Mouse (Mus musculus): Measurements from ENCODE around the gene Creb5. TPM values are rescaled to one million over a fixed set of nuclear protein-coding genes. Genes with fewer than 3 reads are reported as not detected.
A peak's percentile ranks its signal among the peaks of the same experiment; 100 is the strongest.

The Creb5 gene
- polyA plus RNA-seq (2014; fragmentation: Nextera tagmentation; extraction: Ambion mirVana) = 11.7 and 13.6 TPM in 2 replicates

- H3K27me3 ChIP-seq (ENCODE audit: control insufficient read depth, insufficient read depth, low read length) = peaks cover 9% of the 10 kb centered on the region
- peak within 1 kb of the TSS; percentile 92 for H3K4me2 ChIP-seq (ENCODE audit: low read depth, low read length)
- no peaks in the 10 kb centered on the region for H3K4me1 ChIP-seq (ENCODE audit: control insufficient read depth, insufficient read depth, low read length)
- H3K27ac ChIP-seq (replicated peaks; ENCODE audit: low read depth, low read length) = no peak within 1 kb of the TSS
- H3K36me3 ChIP-seq (replicated peaks; ENCODE audit: control insufficient read depth, insufficient read depth, low read depth, low read length) = no peaks in the 10 kb centered on the region
- peak within 1 kb of the TSS; percentile 67 for H3K4me3 ChIP-seq (ENCODE audit: low read depth, low read length)
- DNase-seq (ENCODE audit: low spot score) (peak; percentile 94), ATAC-seq (replicated peaks; ENCODE audit: insufficient number of reproducible peaks, low FRiP score, low TSS enrichment, low read depth) (peak; percentile 68)
- peak within 1 kb of the TSS; percentile 71 for H3K9ac ChIP-seq (replicated peaks; ENCODE audit: low read length)
- 0% methylated on average over 45 of the region's 45 CpGs for WGBS
- no peaks in the 10 kb centered on the region for H3K9me3 ChIP-seq (replicated peaks; ENCODE audit: control insufficient read depth, low read length)
Measured at GRCm38 (mm10) chr6:53287038-53287561, at the start of gene Creb5. Gene Creb5 (plus strand): TSS chr6:53287270.

DNA sequence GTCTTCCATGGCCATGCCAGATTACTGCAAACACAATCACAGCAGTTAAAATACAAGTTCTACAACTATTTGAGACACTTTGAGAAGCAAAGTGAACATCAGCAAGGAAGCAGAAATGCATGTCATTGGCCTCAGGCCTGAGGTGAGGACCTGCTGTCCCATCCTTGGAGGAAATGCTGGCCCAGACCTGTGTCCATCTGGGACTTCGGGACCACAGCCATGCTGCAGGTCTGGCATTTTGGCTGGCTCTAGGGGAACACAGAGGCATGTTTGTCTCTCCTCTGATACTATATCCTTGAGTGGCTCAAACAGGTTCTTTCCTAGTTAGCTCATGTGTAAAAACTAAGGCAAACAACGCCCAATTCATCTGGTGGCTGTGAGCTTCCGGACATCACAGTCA lies 27.2 kb upstream of the Creb5 start:
- ATAC-seq (replicated peaks; ENCODE audit: insufficient number of reproducible peaks, low FRiP score, low TSS enrichment, low read depth) (no peak), DNase-seq (ENCODE audit: low spot score) (no peak)
- no peaks in the 10 kb centered on the region for H3K9me3 ChIP-seq (replicated peaks; ENCODE audit: control insufficient read depth, low read length)
- no peaks in the 10 kb centered on the region for H3K4me1 ChIP-seq (ENCODE audit: control insufficient read depth, insufficient read depth, low read length)
- no peak overlapping the region for H3K27ac ChIP-seq (replicated peaks; ENCODE audit: low read depth, low read length)
- no peaks in the 10 kb centered on the region for H3K36me3 ChIP-seq (replicated peaks; ENCODE audit: control insufficient read depth, insufficient read depth, low read depth, low read length)
- WGBS = 91% methylated on average over 3 of the region's 3 CpGs
- H3K9ac ChIP-seq (replicated peaks; ENCODE audit: low read length) = no peak overlapping the region
- no peak overlapping the region for H3K4me2 ChIP-seq (ENCODE audit: low read depth, low read length)
- no peak overlapping the region for H3K4me3 ChIP-seq (ENCODE audit: low read depth, low read length)
- no peaks in the 10 kb centered on the region for H3K27me3 ChIP-seq (ENCODE audit: control insufficient read depth, insufficient read depth, low read length)

DNA sequence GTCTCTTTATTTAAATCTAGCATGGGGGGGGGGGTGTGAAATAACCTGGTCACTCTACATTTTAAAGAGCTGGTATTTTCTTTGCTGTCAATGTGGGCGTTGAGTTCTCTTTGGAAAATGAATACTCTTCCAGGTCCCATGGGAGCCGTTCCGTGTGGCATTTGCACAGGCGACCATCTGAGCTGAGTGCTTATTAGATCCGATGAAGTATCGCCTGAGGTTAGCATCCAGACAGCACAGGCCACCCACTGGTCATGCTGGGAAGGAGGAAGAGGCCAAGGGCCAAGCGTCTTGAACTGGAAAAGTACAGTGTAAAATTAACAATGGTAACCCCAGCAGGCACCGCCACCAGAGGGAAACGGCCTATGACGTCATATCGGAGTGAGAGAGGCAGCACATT lies 24.7 kb upstream of the Creb5 start:
- Histone ChIP-seq H3K4me1 (ENCODE audit: control insufficient read depth, insufficient read depth, low read length) (no peaks in the 10 kb centered on the region), H3K27me3 (ENCODE audit: control insufficient read depth, insufficient read depth, low read length) (no peaks in the 10 kb centered on the region), H3K36me3 (replicated peaks; ENCODE audit: control insufficient read depth, insufficient read depth, low read depth, low read length) (no peaks in the 10 kb centered on the region), H3K9me3 (replicated peaks; ENCODE audit: control insufficient read depth, low read length) (no peaks in the 10 kb centered on the region), H3K27ac (replicated peaks; ENCODE audit: low read depth, low read length) (no peak overlapping the region), H3K9ac (replicated peaks; ENCODE audit: low read length) (no peak overlapping the region), H3K4me3 (ENCODE audit: low read depth, low read length) (no peak overlapping the region), H3K4me2 (ENCODE audit: low read depth, low read length) (no peak overlapping the region)
- 72% methylated on average over 11 of the region's 11 CpGs for WGBS
- ATAC-seq (replicated peaks; ENCODE audit: insufficient number of reproducible peaks, low FRiP score, low TSS enrichment, low read depth) = 0 out of 2 replicates have a peak, but pooled peaks have one; percentile 48
- DNase-seq (ENCODE audit: low spot score) = no peak

GRCm38 (mm10) chr6:53267036-53267435 lies 20.0 kb upstream of the Creb5 start:
- H3K9ac ChIP-seq (replicated peaks; ENCODE audit: low read length) = no peak overlapping the region

DNA sequence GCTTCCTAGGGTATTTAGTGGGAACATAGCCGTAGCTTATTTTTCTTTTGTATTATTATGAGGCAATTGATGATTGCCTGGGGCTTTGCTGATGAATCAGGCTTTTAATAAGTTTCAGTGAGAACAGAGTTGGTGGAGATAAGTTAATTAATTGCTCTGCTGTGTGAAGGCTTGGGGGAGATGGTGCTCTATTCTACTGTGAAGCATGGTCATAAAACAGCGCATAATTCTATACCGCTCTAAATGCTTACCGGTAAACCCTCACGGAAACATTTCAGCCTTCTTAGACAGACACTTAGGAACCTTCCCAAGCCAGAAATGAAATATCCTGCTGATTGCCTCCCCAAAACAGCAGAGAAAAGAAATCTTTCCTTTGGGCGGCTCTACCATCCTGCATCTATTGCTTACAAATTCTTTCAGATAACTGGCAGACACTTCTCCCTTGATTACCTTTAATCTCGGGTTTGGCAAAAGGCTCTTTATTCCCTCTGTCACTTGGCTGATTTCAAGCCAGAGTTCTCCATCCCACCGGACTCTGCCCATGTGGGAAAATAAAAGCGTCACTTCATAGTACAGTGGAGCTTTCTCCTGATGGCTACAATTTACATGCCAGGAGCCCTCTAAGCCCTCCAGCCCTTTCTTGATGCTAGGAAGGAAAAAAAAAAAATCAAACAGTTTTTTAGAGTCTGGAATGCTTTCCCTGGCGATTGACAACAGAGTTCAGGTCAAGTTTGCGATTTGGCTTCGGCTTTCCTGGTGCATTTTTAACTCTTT lies 19.2 kb upstream of the Creb5 start:
- WGBS = 24% methylated on average over 12 of the region's 12 CpGs

More at GRCm38 (mm10) chr6:53267036-53267435, 20.0 kb upstream of the Creb5 start:
- Histone ChIP-seq H3K36me3 (replicated peaks; ENCODE audit: control insufficient read depth, insufficient read depth, low read depth, low read length) (no peaks in the 10 kb centered on the region), H3K27me3 (ENCODE audit: control insufficient read depth, insufficient read depth, low read length) (no peaks in the 10 kb centered on the region), H3K27ac (replicated peaks; ENCODE audit: low read depth, low read length) (no peak overlapping the region), H3K4me2 (ENCODE audit: low read depth, low read length) (no peak overlapping the region), H3K4me1 (ENCODE audit: control insufficient read depth, insufficient read depth, low read length) (0 out of 2 replicates have a peak, but pooled peaks cover 3% of the 10 kb centered on the region), H3K4me3 (ENCODE audit: low read depth, low read length) (no peak overlapping the region), H3K9me3 (replicated peaks; ENCODE audit: control insufficient read depth, low read length) (no peaks in the 10 kb centered on the region)
- WGBS = 22% methylated on average over 7 of the region's 7 CpGs
- DNase-seq (ENCODE audit: low spot score) (peak; percentile 82), ATAC-seq (replicated peaks; ENCODE audit: insufficient number of reproducible peaks, low FRiP score, low TSS enrichment, low read depth) (no peak)

GRCm38 (mm10) chr6:53271216-53271615 lies 15.9 kb upstream of the Creb5 start:
- H3K27me3 ChIP-seq (ENCODE audit: control insufficient read depth, insufficient read depth, low read length) = no peaks in the 10 kb centered on the region
- H3K36me3 ChIP-seq (replicated peaks; ENCODE audit: control insufficient read depth, insufficient read depth, low read depth, low read length) = no peaks in the 10 kb centered on the region
- DNase-seq (ENCODE audit: low spot score) (peak; percentile 54), ATAC-seq (replicated peaks; ENCODE audit: insufficient number of reproducible peaks, low FRiP score, low TSS enrichment, low read depth) (no peak)
- 39% methylated on average over 3 of the region's 3 CpGs for WGBS
- H3K4me3 ChIP-seq (ENCODE audit: low read depth, low read length) = no peak overlapping the region
- no peak overlapping the region for H3K27ac ChIP-seq (replicated peaks; ENCODE audit: low read depth, low read length)
- H3K4me2 ChIP-seq (ENCODE audit: low read depth, low read length) = no peak overlapping the region
- 0 out of 2 replicates have a peak, but pooled peaks cover 3% of the 10 kb centered on the region for H3K4me1 ChIP-seq (ENCODE audit: control insufficient read depth, insufficient read depth, low read length)
- no peak overlapping the region for H3K9ac ChIP-seq (replicated peaks; ENCODE audit: low read length)
- no peaks in the 10 kb centered on the region for H3K9me3 ChIP-seq (replicated peaks; ENCODE audit: control insufficient read depth, low read length)

More for the DNA sequence above, 19.2 kb upstream of the Creb5 start:
- H3K9ac ChIP-seq (replicated peaks; ENCODE audit: low read length) = no peak overlapping the region
- no peaks in the 10 kb centered on the region for H3K27me3 ChIP-seq (ENCODE audit: control insufficient read depth, insufficient read depth, low read length)
- H3K9me3 ChIP-seq (replicated peaks; ENCODE audit: control insufficient read depth, low read length) = no peaks in the 10 kb centered on the region
- peak; percentile 63 for DNase-seq (ENCODE audit: low spot score)
- ATAC-seq (replicated peaks; ENCODE audit: insufficient number of reproducible peaks, low FRiP score, low TSS enrichment, low read depth) = no peak
- no peaks in the 10 kb centered on the region for H3K36me3 ChIP-seq (replicated peaks; ENCODE audit: control insufficient read depth, insufficient read depth, low read depth, low read length)
- H3K4me3 ChIP-seq (ENCODE audit: low read depth, low read length) = no peak overlapping the region
- H3K27ac ChIP-seq (replicated peaks; ENCODE audit: low read depth, low read length) = no peak overlapping the region
- 0 out of 2 replicates have a peak, but pooled peaks cover 3% of the 10 kb centered on the region for H3K4me1 ChIP-seq (ENCODE audit: control insufficient read depth, insufficient read depth, low read length)
- no peak overlapping the region for H3K4me2 ChIP-seq (ENCODE audit: low read depth, low read length)

GRCm38 (mm10) chr6:53271636-53272035 lies 15.4 kb upstream of the Creb5 start:
- WGBS = 38% methylated on average over 4 of the region's 4 CpGs
- Histone ChIP-seq H3K9me3 (replicated peaks; ENCODE audit: control insufficient read depth, low read length) (no peaks in the 10 kb centered on the region), H3K4me3 (ENCODE audit: low read depth, low read length) (no peak overlapping the region), H3K4me2 (ENCODE audit: low read depth, low read length) (no peak overlapping the region), H3K36me3 (replicated peaks; ENCODE audit: control insufficient read depth, insufficient read depth, low read depth, low read length) (no peaks in the 10 kb centered on the region), H3K4me1 (ENCODE audit: control insufficient read depth, insufficient read depth, low read length) (0 out of 2 replicates have a peak, but pooled peaks cover 3% of the 10 kb centered on the region), H3K27ac (replicated peaks; ENCODE audit: low read depth, low read length) (no peak overlapping the region), H3K27me3 (ENCODE audit: control insufficient read depth, insufficient read depth, low read length) (no peaks in the 10 kb centered on the region), H3K9ac (replicated peaks; ENCODE audit: low read length) (no peak overlapping the region)
- DNase-seq (ENCODE audit: low spot score) (no peak), ATAC-seq (replicated peaks; ENCODE audit: insufficient number of reproducible peaks, low FRiP score, low TSS enrichment, low read depth) (no peak)
